Mouse (Mus musculus): ENCODE results near the gene Dhx37.
"Not testable (repeated sequence)": the region's sequence is repeated elsewhere in the genome, so short reads cannot be mapped to it uniquely, and the experiment has no call there.

Gene Dhx37

DNA sequence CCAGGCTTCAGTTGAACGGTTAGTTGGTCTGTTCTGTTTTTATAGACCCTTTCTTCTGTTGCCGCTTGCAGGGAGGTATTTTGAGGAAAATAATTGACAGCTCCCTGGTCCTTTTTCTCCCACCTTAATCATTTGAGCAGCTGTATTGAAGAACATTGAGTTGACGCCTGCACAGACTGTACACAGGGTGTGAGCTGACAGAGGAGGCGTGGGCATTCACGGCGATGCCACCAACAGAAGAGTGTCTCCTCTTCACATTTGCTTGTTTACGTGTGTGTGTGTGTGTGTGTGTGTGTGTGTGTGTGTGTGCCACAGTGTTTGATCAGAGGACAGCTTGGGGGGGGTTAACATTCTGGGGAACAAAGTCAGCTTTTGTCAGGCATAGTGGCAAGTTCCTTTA, 12.4 kb upstream of the Dhx37 start:
- no peak for DNase-seq

DNA sequence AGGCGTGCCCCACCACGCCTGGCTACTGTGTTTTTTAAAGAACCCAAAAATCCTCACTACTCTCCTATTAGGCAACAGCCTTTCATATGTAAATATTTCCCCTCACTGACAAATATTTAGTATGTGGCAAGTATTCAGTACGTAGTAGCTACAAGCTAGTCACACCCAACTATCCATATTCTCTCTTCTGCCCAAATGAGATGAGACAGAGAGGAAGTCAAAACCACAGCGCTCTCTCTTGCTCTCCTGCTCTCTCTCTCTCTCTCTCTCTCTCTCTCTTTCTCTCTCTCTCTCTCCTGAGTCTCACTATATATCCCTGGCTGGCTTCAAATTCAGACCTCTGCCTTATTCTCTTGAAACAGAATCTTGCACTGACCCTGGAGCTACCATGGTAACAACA, 10.6 kb upstream of the Dhx37 start:
- no peak for DNase-seq

DNA sequence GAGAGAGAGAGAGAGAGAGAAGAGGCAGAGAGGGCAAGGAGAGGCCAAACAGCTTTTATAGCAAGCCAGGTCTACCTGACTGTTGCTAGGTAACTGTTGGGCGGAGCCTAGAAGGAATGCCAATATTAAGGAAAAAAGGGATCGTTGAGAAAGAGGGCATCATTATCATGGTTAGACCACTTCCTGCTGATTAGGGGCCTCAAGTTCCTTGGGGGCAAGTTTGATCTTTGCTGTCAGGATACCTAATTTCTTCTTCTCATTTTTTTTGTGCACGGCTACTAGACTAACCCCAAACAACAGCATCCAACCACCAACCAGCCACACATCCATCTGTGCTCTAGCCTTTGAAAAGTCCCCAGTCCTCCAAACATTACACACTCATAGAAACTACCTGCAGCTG, 10.0 kb upstream of the Dhx37 start:
- no peak for DNase-seq

DNA sequence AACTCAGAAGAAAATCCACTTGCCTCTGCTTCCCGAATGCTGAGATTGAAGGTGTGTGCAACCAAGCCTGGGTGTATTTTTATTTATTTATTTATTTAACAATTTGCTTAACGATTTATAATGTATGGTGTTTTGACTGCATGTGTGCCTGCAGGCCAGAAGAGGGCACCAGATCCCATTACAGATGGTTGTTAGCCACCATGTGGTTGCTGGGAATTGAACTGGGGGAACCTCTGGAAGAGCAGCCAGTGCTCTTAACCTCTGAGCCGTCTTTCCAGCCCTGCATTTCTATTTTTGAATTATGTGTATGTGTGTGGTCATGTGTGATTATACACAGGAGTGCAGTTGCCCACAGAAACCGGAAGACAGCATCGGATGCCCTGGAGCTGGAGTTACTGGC, 9.4 kb upstream of the Dhx37 start:
- no peak for DNase-seq

DNA sequence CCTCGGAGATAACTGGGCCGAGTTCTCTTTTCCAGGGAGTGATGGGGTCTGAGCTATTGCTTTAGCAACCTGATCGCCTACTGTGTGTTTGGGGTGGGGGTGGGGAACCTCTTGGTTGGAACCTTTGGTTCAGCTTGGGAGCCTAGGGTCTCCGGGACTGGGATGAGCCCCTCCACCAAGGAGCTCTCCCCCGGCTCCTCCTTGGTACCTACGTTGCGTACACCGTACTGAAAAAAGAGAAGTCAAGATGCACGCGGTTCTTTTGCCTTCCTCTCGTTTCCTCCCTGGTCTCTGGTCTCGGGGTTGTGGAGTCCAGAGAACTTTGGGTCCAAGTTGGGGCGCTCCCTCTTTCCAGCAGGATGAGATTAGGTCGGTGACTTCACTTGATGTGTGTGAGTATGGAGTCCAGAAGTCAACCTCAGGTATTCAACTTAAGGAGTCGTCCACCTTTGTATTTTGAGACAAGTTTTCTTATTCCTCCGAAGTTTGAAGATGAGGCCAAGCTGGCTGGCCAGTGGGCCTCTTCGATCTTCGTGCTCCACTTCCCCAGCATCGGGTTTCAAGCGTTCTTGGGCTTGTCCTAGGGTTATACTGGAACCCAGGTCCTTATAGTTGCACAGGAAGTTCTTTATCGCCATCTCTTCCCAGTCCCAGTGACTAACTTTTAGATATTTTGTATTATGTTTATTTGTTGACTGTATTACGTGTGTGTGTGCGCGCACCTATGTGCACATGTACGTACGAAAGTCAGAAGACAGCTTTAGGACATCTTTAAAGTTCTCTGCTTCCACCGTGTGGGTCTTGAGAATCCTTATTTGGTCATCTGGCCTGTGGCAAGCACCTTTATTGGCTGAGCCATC, 8.4 kb upstream of the Dhx37 start:
- peak in 1 of 2 experiments; percentile 21 for DNase-seq

DNA sequence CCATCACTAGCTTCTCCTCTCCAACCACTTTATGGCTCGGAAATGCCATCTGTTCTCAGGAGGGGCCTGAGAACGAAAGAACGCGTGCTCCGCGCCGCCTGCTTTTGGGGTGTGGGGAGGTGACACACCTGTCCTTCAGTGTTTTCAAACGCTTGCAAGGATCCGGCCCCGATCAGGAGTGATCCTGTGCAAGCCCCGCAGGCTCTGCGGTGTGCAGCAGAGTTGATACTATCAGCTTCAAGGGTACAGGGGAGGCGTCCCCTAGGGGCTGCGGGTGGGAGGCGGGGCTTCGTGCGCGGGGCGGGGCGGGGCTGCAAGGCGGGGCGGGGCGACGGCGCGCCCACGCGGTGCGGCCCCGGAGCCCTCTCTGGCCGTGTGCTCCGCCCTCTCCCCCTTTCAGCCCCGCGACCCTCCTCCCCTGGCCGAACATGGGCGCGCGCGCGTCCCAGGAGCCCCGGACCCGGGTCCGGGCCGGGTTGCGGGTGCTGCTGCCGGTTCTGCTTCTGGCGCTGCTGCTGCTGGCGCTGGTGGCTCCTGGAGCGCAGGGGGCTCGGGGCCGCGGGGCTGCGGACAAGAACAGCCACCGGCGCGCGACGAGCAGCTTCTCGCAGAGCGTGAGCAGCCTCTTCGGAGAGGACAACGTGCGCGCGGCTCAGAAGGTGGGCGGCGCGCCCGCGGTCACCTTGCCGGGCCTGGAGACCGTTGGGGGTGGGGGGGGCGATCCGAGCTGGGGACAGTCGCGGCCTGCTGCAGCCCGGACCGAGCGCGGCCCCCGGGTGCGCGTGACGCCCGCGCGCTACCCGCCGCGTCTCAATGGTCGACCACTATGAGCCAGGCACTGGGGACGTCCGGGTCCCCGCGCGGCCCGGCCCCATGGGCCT, 7.6 kb upstream of the Dhx37 start, which contains the start of gene Bri3bp:
Gene Bri3bp, plus strand, starts transcription at position 335 of the 881 bp plus-strand sequence.
- DNase-seq: peak; percentile 53 to 71

DNA sequence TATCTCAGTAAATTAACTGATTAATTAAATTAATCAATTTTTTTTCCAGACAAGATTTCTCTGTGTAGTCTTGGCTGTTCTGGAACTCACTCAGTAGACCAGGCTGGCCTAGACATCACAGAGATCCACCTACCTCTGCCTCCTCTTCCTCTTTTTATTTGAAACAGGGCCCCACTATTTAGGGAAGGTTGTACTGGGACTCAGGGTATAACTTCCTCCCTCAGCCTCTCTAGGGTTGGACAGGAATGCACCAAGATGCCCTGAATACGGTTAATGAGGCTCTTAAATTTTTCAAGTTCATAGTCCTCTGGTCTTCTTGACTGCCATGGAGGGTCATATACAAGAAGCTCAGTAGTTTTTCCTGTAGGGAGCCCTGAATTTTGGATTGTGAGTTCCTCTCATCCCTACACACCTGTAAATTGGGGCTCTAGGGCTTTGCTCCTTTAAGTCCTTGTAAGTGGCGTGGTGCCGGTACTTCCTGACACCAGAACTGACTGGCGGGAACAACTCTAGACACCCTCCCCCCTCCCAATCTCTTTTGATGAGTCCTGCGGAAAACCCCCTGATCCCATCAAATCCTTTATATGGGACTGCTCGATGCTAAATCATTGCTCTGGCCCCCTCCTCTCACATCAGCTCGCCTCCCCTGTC, 6.8 kb upstream of the Dhx37 start:
- no peak for DNase-seq

DNA sequence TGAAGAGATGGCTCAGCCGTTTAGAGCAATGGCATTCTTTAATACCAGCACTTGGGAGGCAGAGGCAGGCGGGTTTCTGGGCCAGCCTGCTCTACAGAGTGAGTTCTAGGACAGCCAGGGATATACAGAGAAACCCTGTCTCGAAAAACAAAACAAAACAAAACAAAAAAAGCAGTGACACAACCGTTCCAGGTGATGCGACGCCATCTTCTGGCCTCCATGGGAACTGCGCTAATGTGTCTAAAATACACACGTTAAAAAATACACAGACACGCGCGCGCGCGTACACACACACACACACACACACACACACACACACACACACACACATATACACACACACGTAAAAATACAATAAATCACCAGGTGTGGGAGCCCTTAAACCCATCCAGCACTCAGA, 426 bp upstream of the Dhx37 start:
- peak in 1 of 2 experiments; percentile 42 for DNase-seq

DNA sequence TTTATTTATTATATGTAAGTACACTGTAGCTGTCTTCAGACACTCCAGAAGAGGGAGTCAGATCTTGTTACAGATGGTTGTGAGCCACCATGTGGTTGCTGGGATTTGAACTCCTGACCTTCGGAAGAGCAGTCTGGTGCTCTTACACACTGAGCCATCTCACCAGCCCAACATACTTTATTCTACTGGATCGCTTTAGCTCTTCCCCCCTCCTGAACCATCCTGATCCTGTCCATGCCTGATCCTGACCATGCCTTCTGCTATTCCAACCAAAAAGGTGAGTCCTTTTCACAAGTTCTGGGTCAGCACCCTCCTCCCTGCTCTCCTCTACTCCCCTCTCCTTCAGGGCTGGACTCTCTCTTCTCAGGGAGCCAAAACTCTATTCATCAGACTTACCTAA, 1.6 kb downstream of the Dhx37 start:
- DNase-seq: not testable (repeated sequence)

DNA sequence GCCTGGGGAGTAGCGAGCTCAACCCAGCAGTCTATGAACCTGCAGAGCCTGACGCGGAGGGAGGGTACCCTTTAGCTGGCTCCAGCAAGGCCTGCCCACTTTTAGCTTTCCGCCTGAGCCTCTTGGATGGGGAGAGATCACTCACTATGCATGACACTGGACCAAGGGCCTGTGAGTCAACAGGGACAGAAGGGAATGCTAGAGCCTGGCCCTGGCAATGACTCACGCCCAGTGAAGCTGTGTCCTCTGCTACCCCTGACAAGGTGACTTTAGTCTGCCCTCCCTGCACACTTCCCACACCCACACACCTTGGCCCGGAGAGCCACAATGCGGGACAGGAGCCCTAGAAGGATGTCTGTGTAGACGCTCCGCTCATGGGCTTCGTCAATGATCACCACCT, 7.6 kb downstream of the Dhx37 start:
- no peak for DNase-seq

DNA sequence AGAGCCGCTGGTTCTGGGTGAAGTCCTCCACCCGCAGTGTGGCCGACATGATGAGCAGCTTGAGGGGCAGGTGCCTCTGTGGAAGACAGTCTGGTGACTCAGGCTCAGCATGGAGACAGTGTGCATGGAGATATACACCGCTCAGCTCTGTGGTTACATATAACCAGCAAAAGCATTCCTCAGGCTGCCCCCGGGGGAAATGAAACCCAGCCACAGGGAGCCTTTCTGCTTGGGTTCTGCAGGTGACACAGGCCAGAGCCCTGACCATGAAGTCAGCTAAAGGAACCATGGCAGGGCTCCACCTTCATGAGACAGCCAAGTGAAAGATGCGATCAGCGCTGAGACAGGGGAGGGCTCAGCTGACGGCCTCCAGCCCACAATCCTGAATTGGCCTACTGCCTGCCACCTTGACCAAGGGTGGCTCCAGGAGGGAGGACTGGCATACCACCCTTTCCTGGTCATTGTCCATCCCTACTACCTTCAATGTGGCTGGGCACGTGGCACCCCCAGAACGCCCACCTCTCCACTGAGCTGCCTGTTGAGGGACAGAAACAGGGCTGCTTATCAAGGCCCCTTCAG, 8.1 kb downstream of the Dhx37 start:
- no peak for DNase-seq

DNA sequence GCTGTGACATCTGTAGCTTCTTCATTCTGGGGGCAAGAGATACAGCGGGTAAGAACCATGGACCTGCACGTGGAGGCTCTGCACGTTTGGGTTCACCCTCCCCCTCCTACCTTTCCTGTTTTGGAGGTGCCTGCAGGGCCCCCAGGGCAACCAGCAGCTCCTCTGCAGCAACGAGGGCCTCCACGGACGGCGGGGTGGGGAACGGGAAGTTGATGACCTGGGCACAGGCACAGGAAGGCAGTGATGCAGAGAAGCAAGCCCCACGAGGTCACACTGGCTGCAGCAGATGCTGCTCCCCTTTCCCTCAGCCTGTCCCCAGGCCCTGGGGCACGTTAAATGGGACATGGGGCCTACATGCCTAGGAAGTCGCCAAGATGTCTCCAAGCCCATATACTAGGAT, 14.8 kb downstream of the Dhx37 start:
- no peak for DNase-seq

DNA sequence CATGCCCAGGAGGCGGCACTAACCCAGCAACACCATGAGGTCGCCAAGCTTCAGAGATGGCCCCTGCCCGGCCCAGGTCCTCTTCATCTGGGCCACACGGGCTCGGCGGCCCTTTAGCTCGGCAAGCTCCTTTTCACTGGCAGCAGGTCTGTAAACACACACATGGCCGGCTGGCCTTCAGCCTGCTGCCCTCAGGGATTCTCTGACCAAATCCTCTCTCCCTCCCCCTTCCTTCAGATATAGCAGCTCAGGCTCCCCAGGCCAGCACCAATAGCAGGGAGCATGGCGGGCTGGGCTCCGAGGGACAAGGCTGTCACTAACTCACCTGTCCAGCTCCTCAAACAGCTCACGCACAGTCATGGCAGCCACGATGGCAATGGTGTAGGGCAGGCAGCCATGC, 15.3 kb downstream of the Dhx37 start:
- DNase-seq: peak; percentile 61 to 67

DNA sequence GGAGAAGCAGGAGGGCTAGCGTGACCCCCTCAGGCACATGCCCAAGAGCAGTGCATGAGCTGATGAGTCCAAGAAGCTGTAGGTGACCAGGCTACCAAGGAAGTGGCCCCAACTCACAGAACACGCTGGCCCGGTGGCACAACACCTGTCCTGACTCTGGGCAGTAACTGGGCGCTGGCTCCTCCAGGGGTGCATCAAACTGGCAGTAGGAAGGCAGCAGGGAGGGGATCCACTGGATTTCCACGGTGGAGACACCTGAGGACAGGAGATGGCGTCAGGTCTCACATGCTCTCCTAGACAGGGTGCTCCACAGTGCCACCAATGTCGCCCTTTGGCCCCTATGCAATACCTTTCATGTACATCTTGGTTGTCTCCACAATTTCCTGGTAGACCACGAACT, 17.7 kb downstream of the Dhx37 start:
- DNase-seq: no peak

DNA sequence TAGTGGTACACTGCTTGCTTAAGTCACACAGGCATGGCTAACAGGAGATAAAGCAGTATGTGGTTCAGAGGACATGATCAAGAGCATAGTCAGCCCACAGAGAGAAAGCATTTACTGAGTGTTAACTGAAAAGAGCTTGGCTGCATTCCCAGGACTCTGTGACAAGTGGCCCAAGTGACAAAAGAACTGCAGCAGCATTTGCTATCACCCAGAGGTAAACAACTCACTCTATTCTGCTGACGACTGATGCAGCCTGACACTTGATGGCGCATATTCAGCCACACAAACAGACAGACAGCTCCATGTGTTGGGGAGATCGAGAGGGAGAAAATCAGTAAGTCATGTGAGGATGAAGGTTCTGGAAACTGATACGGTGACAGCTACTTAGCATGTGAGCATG, 20.2 kb downstream of the Dhx37 start:
- DNase-seq: no peak

DNA sequence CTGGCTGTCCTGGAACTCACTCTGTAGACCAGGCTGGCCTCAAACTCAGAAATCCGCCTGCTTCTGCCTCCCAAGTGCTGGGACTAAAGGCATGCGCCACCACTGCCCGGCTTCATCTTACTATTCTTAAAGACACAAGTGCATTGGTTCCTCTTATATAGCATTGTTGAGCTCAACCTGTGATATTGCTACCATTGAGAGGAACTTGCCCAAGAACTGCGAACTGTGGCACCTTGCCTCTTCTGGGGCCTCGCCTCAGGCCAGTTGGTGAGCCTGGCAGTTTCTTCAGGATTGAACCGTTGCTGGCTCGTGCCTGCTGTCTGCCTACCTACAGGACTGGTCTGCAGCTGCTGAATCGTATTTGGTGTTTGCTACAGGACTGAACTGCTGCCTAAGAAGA, 21.4 kb downstream of the Dhx37 start:
- DNase-seq: not testable (repeated sequence)

DNA sequence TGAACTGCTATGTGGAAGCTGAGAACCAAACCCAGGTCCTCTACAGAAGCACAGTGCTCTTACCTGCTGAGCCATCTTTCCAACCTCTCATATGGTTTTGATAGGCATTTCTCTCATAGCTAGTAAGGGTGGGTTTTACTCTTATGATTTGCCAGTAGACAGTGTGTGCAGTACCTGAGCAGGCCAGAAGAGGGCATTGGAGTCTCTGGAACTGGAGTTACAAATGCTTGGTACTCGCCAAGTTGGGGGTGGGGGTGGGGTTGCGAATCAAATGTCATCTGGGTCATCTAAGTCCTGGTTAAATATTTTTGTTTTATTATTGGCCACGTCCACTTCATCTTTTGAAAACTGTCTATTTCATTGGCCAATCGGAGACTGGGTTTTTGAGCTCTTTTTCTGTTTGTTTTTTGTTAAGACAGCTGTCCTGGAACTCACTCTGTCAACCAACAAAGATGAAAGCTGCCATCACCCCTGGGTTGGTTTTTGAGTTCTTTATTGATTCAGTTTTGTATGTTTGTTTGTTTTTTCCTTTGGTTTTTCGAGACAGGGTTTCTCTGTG, 21.9 kb downstream of the Dhx37 start:
- peak; percentile 54 to 57 for DNase-seq

DNA sequence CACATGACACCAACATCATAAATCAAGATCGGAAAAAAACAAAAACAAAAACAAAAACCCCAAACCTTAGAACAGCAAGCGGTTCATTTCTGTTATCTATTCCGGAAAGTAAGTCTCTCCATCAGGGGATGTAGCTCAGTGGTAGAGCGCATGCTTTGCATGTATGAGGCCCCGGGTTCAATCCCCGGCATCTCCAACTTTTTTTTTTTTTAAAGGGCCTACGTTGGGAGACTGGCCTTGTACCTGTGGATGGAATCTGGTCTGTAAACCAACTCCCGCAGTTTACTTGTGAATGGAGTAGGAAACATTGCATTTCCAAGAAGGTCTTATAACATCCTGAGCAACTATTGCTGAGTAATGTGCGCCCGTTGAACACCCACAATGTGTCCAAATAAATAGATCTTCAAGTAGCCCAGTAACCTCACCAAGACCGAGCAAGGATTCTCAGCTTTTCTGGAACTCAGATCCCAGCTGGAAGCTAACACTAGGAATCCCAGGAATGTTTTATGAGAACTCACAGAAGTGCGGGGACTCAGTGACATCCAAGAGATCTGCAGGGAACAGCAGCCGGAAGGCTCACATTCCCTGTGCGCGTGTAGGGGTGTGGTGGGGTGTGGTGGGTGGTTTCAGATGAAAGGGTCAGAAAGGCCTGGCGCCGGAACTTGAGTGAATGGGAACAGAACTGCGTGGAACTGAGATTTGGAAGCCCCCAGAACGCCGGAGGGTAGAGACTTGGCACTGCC, 24.4 kb downstream of the Dhx37 start:
- no peak for DNase-seq

DNA sequence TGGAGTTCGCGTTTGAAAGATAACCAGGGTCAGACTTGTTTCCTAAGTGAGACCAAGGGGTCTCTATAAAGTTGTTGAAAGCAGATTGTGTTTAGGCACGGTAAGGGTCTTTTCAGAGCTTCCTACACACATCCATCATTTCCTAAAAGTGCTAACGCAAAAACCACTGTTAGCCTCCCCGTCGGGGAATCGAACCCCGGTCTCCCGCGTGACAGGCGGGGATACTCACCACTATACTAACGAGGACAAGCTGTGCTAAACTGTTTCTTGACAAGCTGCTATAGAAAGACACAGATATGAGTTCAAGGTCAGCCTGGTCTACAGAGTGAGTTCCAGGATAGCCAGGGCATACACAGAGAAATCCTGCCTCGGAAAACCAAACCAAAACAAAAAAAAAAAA, 25.1 kb downstream of the Dhx37 start:
- peak in 1 of 2 experiments; percentile 70 for DNase-seq

DNA sequence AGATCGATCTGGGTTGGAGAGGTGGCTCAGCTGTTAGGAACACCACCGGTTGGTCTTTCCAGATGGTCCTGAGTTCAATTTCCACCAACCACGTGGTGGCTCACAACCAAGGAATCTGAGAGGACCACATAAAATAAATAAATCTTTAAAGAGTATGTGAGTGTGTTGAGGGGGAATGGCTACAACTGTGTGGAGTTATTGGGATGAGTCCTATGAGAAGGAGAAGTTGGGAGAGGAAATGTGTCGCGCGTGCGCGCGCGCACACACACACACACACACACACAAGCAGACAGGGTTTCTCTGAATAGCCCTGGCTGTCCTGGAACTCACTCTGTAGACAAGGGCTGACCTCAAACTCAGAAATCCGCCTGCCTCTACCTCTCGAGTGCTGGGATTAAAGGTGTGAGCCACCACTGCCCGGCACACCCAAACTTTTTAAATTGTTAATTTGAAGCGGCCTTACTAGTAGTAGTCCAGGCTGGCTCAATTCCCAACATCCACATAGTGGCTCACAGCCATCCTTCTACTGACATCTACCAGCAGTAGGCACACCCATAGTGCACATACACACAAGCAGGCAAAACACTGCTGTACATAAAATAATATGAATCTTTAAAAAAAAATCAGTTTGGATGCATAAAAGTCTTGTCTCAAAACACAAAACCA, 25.9 kb downstream of the Dhx37 start:
- DNase-seq: peak in 1 of 2 experiments; percentile 19
